Mouse (Mus musculus) cerebellum, postnatal 25 days (tissue): ENCODE measurements around the gene Nt5dc3.

ENCODE experiments used
- DNase-seq, 2 experiments: peaks; one replicate each; pipeline ENCODE4 v3.0.0; 2021; ENCODE audit warnings: mixed read lengths in 2 of 2

Nt5dc3 gene

DNA sequence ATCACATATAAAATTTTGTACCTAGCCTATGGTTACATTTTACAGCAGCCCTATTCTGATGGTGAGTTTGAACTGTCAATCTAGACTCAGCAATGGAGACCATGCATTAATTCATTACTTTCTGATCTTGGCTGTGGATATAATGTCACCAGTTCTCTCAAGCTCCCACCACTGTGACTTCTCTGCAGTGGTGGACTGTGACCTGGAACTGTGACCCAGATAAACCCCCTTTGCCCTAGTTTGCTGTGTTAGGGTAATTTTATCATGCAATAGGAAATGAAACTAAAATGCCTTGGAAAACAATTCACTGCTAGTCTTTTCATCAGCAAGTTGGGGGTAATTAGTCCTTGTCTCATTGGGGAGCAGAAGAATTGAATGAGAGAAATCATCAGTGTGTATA is 102.6 kb downstream of the Nt5dc3 start:
- DNase-seq: no peak

DNA sequence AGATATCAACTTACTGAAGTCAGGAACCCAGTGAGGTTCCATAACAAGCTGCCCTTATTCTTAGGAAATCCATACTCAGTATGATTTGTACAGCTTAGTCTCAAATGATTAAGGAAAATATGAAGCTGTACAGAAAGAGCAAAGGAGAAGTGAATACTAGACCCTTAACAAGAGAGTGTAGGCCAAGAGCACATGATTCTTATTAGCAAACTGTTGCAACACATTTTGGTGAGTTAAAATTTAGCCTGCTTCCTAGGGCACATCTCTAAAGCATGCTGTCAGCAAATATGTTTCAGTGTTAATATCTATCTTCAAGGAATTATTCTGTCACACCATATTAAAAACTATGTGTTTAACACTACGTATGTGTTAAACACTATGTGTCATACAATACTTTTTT is 107.6 kb downstream of the Nt5dc3 start:
- no peak for DNase-seq
